Mouse (Mus musculus) gastrocnemius, postnatal 14 days (tissue): ENCODE data around the gene Gcsam. TPM values are rescaled to one million over a fixed set of nuclear protein-coding genes. Genes with fewer than 3 reads are reported as not detected.

Experiments used
- DNase-seq: peaks from one replicate; pipeline ENCODE4 v3.0.0; 2021; ENCODE audit warnings: mixed read lengths
- intact Hi-C: fragments of 180-260 bp; cut with DNase I; formaldehyde crosslinking; loops from one replicate; pipeline ENCODE4 v1.15.1; 2025; ENCODE audit warnings: low total_unique reads
- total RNA-seq, 2 experiments: library from RNA; stranded (reverse); gene quantifications; 2 replicates each; pipeline ENCODE4 v1.2.3; 2021

Gene Gcsam
- total RNA-seq, 2 experiments from 2014 or later: 0.11 to 0.14 TPM

DNA sequence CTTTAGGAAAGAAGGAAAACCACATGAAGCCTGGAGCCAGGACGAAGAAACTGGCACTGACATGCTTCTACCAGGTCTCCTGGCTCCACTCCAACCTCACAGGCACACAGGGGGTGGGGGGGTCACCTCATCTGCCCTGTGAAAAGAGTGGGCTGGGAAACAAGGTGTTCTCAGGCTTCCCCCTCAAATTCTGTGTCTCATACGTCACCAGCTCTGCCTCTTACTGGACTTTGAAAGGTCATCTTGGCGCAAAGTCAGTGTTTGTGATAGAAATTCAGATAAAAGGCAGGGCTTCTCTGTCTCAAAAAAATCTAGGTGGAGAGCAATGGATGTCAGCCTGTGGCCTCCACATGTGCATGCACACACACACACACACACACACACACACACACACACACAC, 31.1 kb downstream of the Gcsam start:
- DNase-seq: no peak
- intact Hi-C loops: no loop called here

DNA sequence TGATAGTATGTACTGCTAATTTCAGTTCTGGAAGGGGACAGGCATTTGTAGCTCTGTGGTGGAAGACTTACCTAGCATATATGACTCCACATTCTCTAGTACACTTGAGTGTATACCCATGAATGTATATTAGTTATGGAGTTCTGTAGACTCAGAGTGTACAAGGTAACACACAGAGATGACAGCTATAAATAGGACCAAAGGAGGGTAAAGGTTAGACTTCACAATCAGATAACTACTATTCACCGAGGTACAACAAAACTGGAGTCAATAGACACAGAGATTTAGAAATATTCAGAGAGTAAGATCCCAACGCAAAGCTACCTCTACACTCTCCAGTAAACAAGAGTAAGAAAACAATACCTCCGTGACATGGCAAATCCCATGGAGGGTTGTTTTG, 33.8 kb downstream of the Gcsam start:
- no peak for DNase-seq
- intact Hi-C loops: no loop called here

DNA sequence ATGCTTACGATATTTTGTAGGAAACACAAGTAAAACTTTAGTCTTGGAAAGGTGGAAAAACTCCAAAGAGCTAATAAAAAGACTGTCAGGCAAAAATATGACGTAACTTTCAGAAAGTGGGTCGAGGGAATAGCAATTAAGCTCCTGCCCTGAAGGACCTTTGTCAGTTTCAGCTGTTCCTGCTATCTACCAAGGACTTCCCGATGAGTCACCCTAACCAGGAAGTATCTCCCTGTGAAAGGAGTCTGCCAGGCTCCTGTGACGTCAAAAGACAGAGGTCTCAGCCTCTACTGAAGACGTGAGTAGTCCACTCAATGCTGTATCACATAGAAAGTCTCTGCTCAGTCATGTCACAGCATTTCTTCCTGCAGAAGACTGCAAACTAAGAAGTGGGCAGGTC, 34.2 kb downstream of the Gcsam start:
- intact Hi-C loops: no loop called here
- peak; percentile 10 for DNase-seq

DNA sequence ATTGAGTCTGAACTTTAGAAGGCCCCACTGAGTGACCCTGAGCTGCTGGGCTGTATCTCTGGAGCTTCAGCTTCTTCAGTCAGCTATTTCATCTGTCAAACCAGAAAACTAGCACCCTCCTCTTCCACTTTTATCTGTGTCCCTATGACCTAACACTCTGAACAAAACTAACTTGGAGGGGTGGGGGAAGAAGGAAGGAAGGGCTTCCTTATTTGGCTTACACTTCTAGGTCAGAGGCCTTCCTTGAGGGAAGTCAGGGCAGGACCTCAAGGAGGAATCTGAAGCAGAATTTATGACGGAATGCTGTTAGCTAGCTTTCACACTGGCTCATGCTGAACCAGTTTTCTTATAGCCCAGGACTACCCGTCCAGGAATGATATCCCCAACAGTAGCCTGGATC, 41.3 kb downstream of the Gcsam start:
- no peak for DNase-seq
- intact Hi-C loops: no loop called here

DNA sequence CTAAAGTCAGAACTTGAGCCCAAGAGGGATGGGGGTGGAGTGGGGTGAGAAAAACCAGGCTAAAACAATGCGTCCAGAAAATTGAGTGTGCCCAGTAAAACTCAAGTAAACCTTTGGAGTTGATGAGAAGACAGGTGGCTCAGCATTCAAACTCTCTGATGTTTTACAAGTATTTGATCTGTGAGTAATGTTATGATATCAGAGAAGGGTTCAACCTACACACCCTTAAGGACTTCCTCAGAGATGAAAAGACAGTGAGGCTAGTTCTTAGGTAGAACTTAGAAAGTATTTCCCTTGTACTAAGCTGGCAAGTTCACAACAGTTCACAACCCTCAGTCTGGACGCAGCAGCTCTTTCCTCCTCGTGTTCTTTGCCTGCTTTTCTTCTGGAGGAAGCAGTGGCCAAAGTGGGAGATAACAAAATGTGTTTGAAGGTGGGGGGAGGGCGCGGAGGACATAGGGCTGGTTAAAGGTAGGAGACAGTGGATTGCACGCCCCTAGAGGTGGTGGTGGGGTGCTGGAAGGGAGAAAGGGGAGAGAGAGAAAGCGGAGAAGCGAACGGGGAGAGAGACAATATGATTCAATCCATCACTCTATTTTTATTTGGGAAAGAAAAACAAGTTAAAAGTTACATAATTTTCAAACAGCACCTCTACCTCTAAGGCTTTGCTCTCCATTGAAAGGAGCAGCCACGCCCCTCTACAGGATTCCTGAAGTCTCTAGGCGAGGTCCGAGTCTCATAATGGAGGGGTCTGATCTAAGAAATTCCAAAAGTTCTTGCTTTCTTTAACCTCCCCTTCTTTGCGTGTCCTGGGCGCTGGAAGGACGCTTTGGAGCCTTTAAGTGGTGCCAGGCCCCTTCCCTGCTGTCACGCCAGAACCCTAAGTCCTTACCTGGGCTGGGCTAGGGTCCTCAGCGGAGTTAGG, 43.1 kb downstream of the Gcsam start:
- intact Hi-C loops: no loop called here
- DNase-seq: no peak

DNA sequence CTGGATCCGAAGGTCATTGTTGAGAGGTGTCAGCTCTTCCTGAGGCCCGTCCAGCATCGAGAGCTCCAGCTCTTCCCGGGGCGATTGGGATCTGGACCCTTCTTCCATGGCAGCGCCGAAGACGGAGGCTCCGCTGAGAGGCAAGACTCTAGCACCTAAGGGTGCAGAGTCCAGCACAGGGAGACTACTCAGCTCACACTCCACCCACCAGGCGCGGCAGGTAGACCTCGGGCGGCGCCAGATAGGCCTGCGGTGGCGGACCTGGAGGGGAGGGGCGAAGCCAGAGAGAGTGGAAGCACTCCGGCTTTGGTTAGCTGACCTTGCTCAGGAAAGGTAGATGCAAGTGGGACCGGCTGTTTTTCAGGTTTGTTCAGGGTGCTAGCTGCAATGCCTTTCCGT, 43.8 kb downstream of the Gcsam start, which contains the start of gene BC016579:
TSS of gene BC016579 (minus strand) at position 135 of the 399 bp plus-strand sequence.
- DNase-seq: no peak
- intact Hi-C loops: no loop called here

DNA sequence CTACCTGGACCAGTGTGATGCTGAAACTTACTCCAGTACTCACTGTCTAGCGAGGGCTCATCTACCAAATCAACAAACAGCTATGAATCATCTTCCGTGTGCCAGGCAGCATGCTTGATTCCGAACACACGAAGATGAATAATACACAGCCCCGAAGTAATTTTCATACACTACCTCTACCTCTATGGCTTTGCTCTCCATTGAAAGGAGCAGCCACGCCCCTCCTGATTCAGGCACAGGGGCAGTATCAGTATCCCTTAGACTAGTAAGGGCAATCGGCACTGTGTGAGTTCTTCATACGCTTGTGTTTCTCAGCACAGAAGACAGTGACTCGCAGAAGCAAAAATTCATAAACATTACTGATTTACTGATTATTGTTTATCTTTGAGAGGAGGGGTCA, 44.3 kb downstream of the Gcsam start:
- intact Hi-C loops: no loop called here
- no peak for DNase-seq

DNA sequence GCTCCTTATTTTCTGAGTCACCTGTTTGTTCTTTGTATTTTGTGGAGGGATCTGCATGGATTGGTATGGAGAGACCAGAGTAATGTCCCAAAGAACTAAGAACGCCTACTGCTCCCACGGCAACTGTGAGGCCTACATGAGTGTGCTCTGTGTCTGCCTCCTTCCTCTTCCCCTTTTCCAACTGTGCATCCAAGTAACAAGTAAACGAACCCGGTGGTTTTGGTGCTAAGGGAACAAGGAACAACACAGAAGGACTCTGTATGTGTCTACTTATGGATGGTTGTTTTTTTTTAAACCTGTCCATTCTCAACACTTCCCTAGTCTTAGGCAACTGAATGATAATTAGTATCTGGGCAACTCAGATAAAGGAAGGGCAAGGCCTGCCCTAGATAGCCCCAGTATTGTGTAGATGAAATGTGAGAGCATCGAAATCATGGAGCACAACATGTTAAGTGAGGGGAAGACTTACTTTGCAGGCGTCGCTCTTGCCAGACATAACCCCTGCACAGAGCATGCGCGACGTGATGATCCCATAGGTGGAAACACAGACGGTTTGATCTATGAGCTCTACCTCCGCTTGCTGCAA, 47.5 kb downstream of the Gcsam start:
- intact Hi-C loops: no loop called here
- no peak for DNase-seq

DNA sequence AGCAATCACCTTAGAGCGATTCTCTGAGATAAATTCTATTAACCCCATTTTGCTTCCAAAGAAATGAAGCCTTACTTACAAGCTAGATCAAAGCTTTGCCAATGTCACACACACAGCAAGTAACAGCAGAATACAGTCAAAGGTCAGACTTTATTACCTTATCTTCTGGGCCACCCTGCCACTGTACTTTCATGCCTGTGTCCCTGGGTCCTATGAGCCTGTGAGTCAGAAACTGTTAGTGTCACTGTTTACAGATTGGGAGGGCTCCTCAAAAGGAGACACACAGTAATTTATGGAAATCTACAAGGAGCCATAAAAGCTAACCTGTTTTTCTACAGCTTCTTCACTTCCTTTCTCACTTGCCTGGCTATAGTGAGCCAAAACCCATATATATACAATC, 48.1 kb downstream of the Gcsam start:
- intact Hi-C loops: no loop called here
- DNase-seq: no peak

DNA sequence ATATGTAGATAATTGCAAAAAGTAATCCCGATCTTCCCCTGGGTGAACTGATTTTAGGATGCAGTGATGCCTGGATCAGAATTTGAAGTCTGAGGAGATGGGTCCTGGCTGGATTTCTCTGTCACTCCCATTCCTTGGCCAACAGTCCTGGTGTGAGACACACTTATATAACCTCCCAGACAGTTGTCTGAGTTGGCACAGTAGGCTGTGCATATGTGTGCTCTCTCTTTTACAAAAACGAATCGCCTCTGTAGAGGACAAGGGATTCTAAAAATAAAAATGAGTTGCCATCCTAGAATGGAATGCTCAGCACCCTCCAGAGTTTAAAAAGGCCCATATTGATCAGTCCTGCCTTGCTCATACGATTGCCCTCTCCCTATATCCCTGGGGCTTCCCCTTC, 49.4 kb downstream of the Gcsam start:
- intact Hi-C loops: no loop called here
- no peak for DNase-seq

DNA sequence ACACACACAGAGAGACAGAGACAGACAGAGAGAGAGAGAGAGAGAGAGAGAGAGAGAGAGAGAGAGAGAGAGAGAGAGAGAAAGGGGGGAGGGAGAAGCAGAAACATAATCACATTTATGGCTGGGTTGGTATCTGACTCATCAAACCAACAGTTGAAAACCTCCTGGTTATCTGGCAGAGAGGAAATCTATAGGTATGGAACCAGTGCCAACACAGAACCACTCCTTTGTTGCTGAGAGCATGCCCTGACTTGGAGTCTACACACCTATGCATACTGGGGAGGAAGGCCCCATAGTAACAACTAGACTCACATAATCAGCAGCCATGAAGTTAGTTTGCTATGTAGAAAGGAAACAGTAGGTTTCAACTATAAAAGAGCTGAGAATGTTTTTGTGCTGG, 52.2 kb downstream of the Gcsam start:
- no peak for DNase-seq
- intact Hi-C loops: no loop called here

DNA sequence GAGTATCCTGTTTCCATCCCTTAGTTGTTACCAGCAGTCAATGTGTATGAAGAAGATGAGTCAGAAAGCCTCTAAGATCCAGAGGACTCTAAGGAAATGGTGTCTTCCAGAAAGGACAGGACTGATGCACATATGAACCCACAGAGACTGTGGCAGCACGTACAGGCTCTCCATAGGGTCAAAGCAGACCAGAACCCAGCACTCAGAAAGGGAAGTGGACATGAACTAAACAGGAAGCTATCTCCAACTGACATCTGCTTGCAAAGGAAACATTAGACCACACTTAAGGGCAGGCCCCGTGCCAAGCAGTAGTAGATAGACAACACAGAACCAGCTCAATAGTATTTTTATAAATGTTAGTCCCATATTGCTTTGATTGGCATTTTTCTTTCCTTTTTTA, 56.0 kb downstream of the Gcsam start:
- no peak for DNase-seq
- intact Hi-C loops: no loop called here

DNA sequence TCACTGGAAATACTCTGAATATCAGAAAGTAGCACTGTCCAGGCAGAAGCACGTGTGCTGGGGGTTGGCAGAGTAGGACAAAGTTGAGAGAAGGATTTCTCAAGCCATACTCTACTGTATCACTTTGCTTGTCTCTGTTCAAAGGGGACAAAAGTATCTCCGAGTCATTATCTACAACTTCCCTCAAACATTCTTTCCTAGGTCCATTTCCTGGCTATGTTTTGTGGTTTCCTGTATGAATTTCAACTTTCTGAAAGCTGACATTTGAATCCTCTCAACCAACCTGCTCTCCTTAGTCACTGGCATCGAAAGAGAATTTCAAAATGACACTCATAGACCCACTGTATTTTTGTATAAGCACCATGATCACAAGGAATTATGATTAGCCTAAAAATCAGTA, 58.0 kb downstream of the Gcsam start:
- DNase-seq: no peak

DNA sequence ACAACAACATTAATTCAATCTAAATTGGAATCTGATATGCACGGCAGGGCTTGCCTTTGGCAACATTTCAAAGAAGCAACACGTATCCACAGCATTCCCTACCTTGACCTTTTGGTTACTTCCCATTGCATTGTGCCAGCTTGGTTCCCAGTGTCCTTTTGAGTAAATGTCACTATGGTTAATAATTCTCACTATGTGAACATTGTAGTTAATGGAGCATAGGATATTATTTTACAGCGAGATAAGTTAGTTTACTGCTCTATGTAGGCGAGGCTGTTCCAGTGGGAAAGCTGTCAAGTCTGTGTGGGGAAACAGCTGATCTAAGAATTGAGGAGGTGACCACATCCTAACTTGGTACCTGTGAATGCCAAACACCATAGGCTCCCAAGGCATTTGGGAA, 59.8 kb downstream of the Gcsam start:
- intact Hi-C loops: no loop called here
- DNase-seq: no peak

More for the DNA sequence above, 58.0 kb downstream of the Gcsam start:
- intact Hi-C loops: no loop called here

Other genes with a start within 250 kb of the Gcsam start
- gene Cd200, start 201.3 kb upstream of the Gcsam start, total RNA-seq: 10 to 100 TPM; 31.6 to 41.3 TPM
- gene Gm609, start 117.4 kb upstream of the Gcsam start, total RNA-seq: not detected
- not detected for gene Gm17783, start 78.3 kb upstream of the Gcsam start, total RNA-seq
- not detected for gene Slc9c1, start 75.1 kb upstream of the Gcsam start, total RNA-seq
- gene BC016579, start 43.7 kb downstream of the Gcsam start, total RNA-seq: not detected
- gene Tmprss7, start 83.3 kb downstream of the Gcsam start, total RNA-seq: not detected
- under 1 TPM; 0.35 to 0.49 TPM for gene Tagln3, start 114.2 kb downstream of the Gcsam start, total RNA-seq
- gene Abhd10, start 132.6 kb downstream of the Gcsam start, total RNA-seq: 1 to 10 TPM; 8.0 to 9.4 TPM